In genomic region chr14:28323243-28323642, GRCm38 (mm10) we compare ENCODE assay signal across 27 mouse cellular contexts.
"Had no signal": no experiment of that assay in that cellular context is flagged by ENCODE, and none has a peak within 500 bp of the region (broad histone marks: within the 10 kb centered on the region; RNA-seq: fewer than 3 reads in every experiment).

No protein-coding gene starts in this region.

- H3K27ac ChIP-seq: embryonic facial prominence, embryonic 10.5 days; embryonic facial prominence, embryonic 12.5 days; embryonic facial prominence, embryonic 13.5 days; embryonic facial prominence, embryonic 15.5 days; forebrain, embryonic 10.5 days; forebrain, embryonic 12.5 days; forebrain, embryonic 13.5 days; forebrain, embryonic 15.5 days; gastrocnemius, adult 2 months; heart, adult 2 months had no signal

- H3K9me3 ChIP-seq: embryonic facial prominence, embryonic 10.5 days; embryonic facial prominence, embryonic 12.5 days; embryonic facial prominence, embryonic 13.5 days; embryonic facial prominence, embryonic 15.5 days; forebrain, embryonic 10.5 days; forebrain, embryonic 12.5 days; forebrain, embryonic 13.5 days; forebrain, embryonic 15.5 days had no signal

- H3K4me2 ChIP-seq: embryonic facial prominence, embryonic 12.5 days; embryonic facial prominence, embryonic 13.5 days; embryonic facial prominence, embryonic 15.5 days; forebrain, embryonic 12.5 days; forebrain, embryonic 13.5 days; forebrain, embryonic 15.5 days had no signal

- DNase-seq: cerebellum, adult 2 months; cerebellum, adult 8-10 months; cerebellum, adult 9-10 months; cerebellum, adult 9-11 months; cerebellum, postnatal 10 days; cerebellum, postnatal 14 days; cerebellum, postnatal 25 days; cerebellum, postnatal 36 days; embryo, embryonic 11 days; forebrain, postnatal 0 days; gastrocnemius, postnatal 10 days; gastrocnemius, postnatal 14 days; gastrocnemius, postnatal 36 days; heart, adult 18-20 months; heart, adult 2 months had no signal

- H3K27me3 ChIP-seq: embryonic facial prominence, embryonic 12.5 days; embryonic facial prominence, embryonic 13.5 days; embryonic facial prominence, embryonic 15.5 days; forebrain, embryonic 12.5 days; forebrain, embryonic 13.5 days; forebrain, embryonic 15.5 days had no signal

- ATAC-seq: forebrain, embryonic 13.5 days; forebrain, embryonic 14.5 days; forebrain, embryonic 15.5 days; forebrain, embryonic 16.5 days; forebrain, postnatal 0 days had no signal

- H3K4me3 ChIP-seq: embryonic facial prominence, embryonic 10.5 days; embryonic facial prominence, embryonic 12.5 days; embryonic facial prominence, embryonic 13.5 days; embryonic facial prominence, embryonic 15.5 days; erythroblast, embryonic 14.5 days; forebrain, embryonic 10.5 days; forebrain, embryonic 12.5 days; forebrain, embryonic 13.5 days; forebrain, embryonic 15.5 days; gastrocnemius, adult 2 months; heart, adult 2 months had no signal

- H3K36me3 ChIP-seq: embryonic facial prominence, embryonic 10.5 days; embryonic facial prominence, embryonic 12.5 days; embryonic facial prominence, embryonic 13.5 days; embryonic facial prominence, embryonic 15.5 days; forebrain, embryonic 10.5 days; forebrain, embryonic 12.5 days; forebrain, embryonic 15.5 days had no signal

- H3K9ac ChIP-seq: embryonic facial prominence, embryonic 12.5 days; embryonic facial prominence, embryonic 13.5 days; embryonic facial prominence, embryonic 15.5 days; forebrain, embryonic 12.5 days; forebrain, embryonic 13.5 days; forebrain, embryonic 15.5 days; forebrain, postnatal 0 days had no signal

- H3K4me1 ChIP-seq: embryonic facial prominence, embryonic 10.5 days; embryonic facial prominence, embryonic 12.5 days; embryonic facial prominence, embryonic 15.5 days; forebrain, embryonic 13.5 days; forebrain, embryonic 15.5 days had no signal
